Mouse (Mus musculus) 416B (cell line): ENCODE data around the gene Tmem207.
A peak's percentile ranks its signal among the peaks of the same experiment; 100 is the strongest.
"Not testable (repeated sequence)": the region's sequence is repeated elsewhere in the genome, so short reads cannot be mapped to it uniquely, and the experiment has no call there.

ENCODE experiments used
- DNase-seq: peaks from one replicate; pipeline ENCODE4 v3.0.0; 2011; ENCODE audit warnings: low read depth

The Tmem207 gene

GRCm38 (mm10) chr16:26526669-26527068, at the start of gene Tmem207:
Tmem207 (minus strand) TSS chr16:26526769.
- DNase-seq = no peak

GRCm38 (mm10) chr16:26574173-26574572, 47.6 kb upstream of the Tmem207 start:
- DNase-seq = no peak

- no peak for DNase-seq
These were observed 45.3 kb upstream of the Tmem207 start for GRCm38 (mm10) chr16:26571836-26572235.

- DNase-seq = no peak
These were observed 42.9 kb upstream of the Tmem207 start for GRCm38 (mm10) chr16:26569387-26569978.

DNA sequence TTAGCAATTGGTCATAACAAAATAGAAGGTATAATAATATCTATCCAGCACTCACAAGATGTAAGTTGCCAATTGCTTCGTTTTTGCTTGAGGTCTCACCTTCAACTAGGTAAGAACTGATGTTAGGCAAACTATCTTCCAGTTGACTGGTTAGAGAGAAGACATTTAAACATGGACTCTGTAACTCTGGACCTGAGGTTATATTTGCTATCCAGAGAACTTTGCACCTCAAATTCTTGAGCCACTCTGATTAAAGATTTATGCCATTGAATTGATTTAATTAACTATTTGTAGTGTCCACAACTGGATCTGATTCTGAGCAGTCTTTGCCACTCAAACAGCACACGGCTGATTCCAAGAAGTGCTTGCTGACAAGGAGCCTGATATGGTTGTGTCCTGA, 36.2 kb upstream of the Tmem207 start:
- DNase-seq = no peak

DNA sequence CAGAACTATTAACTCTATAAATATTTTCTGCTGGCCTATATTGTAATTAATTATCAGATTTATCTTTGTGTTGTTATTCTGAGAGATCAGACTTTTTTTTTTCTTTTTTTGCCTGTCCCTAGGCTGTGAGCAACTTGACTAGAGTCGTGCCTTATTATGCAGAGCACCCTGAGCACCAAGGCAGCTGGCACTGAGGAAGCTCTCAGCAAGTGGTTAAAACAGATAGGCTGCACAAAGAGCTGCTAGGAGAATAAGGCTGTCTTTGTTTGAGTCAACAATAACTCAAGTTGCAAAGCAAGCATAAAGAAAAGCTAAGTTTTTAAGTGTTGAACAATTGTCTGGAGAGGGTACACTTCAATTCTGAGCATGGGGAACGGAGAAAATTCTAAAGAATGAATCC, 35.2 kb upstream of the Tmem207 start:
- no peak for DNase-seq

- no peak for DNase-seq
These were observed 32.2 kb upstream of the Tmem207 start for GRCm38 (mm10) chr16:26558797-26559196.

- DNase-seq = no peak
These were observed 25.7 kb upstream of the Tmem207 start for GRCm38 (mm10) chr16:26552234-26552633.

- no peak for DNase-seq
These were observed 22.7 kb upstream of the Tmem207 start for GRCm38 (mm10) chr16:26549221-26549620.

- no peak for DNase-seq
These were observed 20.3 kb upstream of the Tmem207 start for GRCm38 (mm10) chr16:26546879-26547206.

- no peak for DNase-seq
These were observed 19.8 kb upstream of the Tmem207 start for GRCm38 (mm10) chr16:26546170-26546878.

DNA sequence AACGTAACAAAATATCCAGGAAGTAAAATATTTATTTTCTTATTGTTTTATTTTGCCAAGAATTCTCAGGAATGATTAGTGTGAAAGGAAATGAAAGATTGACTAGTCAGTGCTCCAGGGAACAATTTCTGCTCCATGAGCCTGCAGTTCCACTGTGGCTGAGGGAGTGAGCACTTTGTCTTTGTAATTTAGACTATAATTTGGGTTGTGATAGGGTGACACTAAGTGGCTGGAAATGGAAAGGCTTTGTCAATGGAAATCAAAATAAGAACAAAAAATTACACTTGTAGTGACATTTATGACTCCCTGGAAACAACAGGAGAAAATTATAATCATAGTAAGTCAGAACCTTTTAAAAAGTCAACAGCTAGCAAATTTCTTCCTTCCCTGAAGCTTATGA, 5.7 kb upstream of the Tmem207 start:
- DNase-seq = no peak

DNA sequence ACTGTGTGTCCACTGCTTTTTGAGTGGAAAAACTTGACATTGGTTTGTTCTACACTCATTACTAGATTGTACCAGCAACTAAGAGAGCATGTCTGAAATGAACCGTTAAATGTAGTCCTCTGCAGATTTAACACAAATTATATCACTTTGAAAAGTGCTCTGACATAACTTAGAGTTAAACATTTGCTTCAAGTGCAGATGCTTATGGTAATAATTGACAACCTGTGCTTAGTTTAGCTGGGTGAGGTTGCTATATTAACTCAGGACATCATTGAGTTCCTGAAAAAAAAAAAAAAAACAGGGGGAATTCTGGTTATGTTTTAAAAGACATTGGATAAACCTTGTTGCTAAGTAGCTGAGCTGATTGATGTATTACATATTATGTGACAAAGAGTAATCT, 3.9 kb upstream of the Tmem207 start:
- no peak for DNase-seq

DNA sequence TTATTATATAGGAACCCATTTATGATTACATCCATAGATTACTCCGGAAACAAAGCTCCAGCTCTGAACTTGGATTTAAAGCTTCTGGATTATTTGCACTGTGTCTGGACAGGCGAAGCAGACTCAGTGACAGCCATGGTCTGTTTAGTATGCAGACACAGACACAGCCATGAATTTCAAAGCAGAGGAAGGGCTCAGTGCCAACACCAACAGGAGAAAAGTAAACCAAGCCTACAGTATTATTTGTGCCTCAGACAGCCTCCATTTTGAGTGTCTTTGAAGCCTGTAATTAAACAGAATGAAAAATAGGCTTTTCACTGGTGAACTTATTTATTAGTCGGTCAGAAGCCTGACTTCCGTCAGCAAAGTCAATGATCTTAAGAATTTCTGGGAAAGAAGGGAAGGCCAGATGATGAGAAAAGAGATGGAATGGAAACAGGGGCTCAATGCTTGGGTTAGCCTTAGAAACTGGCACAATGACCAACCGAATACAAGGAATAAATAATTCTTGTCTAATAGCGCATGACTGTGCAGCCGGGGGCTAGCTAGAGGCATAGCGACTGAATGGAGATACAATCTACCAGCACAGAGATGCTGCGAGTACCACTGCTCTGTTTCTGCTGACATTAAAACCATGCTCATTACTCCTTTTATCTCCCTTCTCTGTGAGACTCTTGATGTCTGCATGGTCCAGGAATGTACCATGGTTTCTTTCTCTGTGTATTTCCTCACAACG, 1.5 kb upstream of the Tmem207 start:
- DNase-seq = no peak

DNA sequence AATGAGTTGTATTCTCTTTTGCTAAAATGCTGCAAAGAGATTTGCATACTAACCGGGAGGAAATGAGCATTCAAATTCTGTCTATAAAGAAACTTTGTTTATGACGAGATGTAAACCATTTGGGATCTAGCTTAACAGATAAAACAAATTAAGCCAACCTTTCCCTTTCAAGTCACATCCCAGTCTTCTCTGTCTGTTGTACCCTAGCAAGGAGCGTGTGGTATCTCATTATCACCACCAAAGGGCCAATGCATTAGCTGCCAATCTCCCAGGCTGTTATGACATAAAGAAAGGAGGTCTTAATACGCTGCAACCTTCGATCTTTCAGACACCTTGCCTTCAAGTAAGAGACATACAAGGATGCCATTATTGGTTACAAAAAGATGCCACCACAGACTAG, 737 bp downstream of the Tmem207 start:
- DNase-seq = no peak

DNA sequence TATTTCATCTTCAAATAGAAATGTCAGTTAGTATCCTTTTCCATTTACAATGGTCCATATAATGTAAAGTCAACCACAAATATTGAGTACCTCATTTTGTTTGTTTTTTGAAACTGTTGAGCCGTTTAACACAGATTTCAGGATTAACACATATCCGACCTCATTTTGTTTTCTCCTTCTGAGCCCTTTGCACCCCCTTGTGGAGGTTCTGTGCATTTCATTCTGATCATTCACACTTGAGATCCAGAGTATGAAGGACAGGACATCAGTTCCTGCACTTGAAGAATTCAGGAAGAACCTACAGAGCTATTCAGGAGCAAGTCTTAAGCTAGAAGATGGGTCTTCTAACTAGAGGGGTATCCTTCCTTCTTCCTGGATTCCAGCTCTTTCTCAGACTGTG, 7.0 kb downstream of the Tmem207 start:
- peak; percentile 31 for DNase-seq

- DNase-seq = no peak
These were observed 21.6 kb downstream of the Tmem207 start for GRCm38 (mm10) chr16:26504961-26505360.

- DNase-seq = no peak
These were observed 25.8 kb downstream of the Tmem207 start for GRCm38 (mm10) chr16:26500738-26501137.

- not testable (repeated sequence) for DNase-seq
These were observed 26.9 kb downstream of the Tmem207 start for GRCm38 (mm10) chr16:26499705-26500104.

DNA sequence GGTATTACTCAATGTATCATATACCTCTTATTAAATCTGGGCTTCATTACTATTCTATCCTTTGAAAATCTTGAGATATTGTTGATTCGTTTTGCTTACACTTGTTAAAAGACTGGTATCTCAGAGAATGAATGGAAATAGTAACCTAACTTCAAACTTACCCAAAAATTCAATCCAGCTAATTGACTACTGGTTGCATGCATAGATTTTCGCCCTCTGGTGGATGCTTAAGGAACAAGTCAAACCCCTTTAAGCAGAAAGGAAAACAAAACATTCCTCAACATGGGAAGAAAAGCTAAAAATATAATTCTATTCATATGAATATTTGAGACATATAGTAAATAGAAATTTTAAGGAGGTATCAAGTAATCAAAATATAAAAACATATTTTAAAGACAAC, 30.8 kb downstream of the Tmem207 start:
- peak; percentile 15 for DNase-seq

GRCm38 (mm10) chr16:26471254-26471653, 55.3 kb downstream of the Tmem207 start:
- DNase-seq = no peak

DNA sequence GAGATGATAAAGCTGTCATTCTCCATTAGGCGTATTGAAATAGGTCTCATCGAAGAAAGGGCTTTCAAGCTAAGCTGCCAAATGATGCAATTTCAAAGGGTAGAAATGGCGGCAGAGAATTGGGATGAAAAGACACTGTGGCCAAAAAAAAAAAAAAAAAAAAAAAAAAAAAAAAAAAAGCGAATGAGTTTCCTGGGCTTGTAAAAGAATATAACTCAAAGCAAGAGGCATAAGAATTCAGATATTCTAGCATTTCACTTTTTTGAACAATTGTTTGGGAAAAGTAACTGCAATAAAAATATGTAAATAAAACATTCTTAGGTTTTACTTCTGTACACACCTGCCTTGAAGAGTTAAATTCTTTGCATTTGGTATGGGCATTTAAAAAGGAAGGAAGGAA, 60.0 kb downstream of the Tmem207 start:
- no peak for DNase-seq

DNA sequence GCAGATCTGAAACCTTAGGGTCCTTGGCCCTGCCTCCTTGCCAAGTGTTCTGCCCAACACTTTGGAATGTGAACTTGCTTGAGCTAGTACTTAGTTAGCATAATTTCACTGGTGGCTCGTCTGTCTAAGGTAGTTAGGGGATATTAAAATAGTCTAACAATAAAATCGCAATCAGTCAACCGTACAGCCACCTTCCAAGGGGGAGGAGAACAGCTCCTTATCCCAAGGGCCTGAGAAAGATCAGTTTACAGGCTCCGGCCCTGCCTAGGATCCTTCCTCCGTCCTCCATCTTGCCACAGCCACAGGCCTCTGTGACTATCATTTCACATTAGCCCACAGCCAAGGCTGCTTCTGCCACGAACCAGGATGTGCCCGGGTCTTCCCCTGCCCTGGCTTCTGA, 63.7 kb downstream of the Tmem207 start, which contains the start of gene Cldn16:
Gene Cldn16, plus strand, starts transcription at position 301 of the 400 bp plus-strand sequence.
- no peak for DNase-seq
